Mouse (Mus musculus): ENCODE measurements around the gene Ankdd1a. TPM values are rescaled to one million over a fixed set of nuclear protein-coding genes. Genes with fewer than 3 reads are reported as not detected.

Ankdd1a gene
- polyA plus RNA-seq, 1 experiment: not detected

DNA sequence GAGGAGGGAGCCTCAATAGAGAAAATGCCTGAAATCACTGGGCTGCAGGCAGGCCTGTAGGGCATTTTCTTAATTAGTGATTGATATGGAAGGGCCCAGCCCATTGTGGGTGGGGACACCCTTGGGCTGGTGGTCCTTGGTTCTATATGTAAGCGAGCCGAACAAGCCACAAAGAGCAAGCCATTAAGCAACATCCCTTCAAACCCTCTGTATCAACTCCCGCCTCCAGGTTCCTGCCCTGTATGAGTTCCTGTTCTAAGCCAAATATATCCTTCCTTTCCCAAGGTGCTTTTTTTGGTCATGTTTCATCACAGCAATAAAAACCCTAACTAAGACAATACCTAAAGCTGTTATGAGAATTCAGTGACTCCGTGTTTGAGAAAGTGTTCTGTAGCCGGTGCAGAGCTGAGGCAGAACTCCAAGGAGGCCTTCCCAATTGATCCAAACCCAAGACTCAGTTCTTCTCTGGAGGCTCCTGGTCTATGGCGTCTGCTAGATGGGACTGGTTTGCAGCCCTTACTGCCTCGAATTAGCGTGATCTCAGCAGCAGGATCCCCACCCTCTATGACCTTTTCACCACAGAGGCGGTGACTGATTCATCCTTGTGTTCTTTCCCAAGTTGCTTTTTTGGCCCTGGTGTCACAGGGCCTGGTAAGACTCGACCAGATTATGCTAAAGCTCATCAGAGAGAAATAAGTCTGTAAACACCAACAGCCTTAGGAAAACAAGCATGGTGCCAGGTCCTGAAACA lies 5.6 kb upstream of the Ankdd1a start:
- Histone ChIP-seq H3K4me3 (ENCODE audit: control insufficient read depth, low read depth, low read length) (no peak overlapping the region), H3K36me3 (ENCODE audit: control insufficient read depth, insufficient read depth, low read length) (no peaks in the 10 kb centered on the region), H3K27ac (ENCODE audit: control insufficient read depth, insufficient read depth, low read depth, low read length) (no peak overlapping the region), H3K4me1 (ENCODE audit: control insufficient read depth, insufficient read depth, low read length) (no peaks in the 10 kb centered on the region; the same call in 1 of the 2 replicates), H3K27me3 (ENCODE audit: control insufficient read depth, insufficient read depth, low read length) (no peaks in the 10 kb centered on the region)
- TF ChIP-seq POLR2A (IDR thresholded peaks at IDR 0.05; ENCODE audit: control insufficient read depth, low read depth, low read length): no peak
- TF ChIP-seq CTCF (IDR thresholded peaks at IDR 0.05; ENCODE audit: control insufficient read depth, insufficient read depth, insufficient replicate concordance, low read depth, low read length): no peak

DNA sequence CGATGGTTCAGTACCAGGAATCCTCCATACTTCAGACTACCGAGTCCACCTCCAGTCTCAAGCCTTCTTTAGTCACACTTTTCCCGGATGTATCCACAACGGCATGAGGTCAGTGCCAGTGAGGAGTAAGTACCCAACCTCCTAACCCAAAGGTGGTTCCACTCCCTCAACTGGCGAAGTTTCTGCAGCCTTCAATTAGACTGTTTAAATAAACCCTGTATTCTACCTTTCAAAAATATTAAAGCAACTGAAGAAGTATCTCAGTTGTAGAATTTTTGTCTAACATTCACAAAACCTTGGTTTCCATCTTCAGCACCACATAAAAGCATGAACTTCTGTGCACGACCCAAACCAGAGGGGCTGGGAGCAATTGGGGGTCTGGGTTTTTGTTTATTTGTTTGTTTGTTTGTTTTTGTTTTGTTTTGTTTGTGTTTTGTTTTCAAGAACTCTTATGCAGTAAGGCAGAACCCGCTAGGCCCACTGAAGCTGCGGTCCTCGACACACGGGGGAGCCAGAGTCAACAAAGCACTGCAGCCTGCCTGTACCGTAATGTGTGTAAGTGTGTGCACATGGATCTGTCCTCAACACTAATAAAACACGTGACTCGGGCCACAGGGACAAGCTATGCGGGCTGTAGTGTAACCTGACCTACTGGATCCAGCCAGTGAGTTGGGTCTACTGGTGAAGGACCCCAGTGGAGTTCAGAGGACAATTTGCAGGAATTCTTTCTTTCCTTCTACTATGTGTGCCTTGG lies 3.8 kb upstream of the Ankdd1a start:
- H3K36me3 ChIP-seq (ENCODE audit: control insufficient read depth, insufficient read depth, low read length): no peaks in the 10 kb centered on the region
- H3K27ac ChIP-seq (ENCODE audit: control insufficient read depth, insufficient read depth, low read depth, low read length): no peak overlapping the region
- no peak overlapping the region for H3K4me3 ChIP-seq (ENCODE audit: control insufficient read depth, low read depth, low read length)
- H3K4me1 ChIP-seq (ENCODE audit: control insufficient read depth, insufficient read depth, low read length): no peaks in the 10 kb centered on the region; the same call in none of the 2 replicates
- no peaks in the 10 kb centered on the region for H3K27me3 ChIP-seq (ENCODE audit: control insufficient read depth, insufficient read depth, low read length)
- TF ChIP-seq CTCF (IDR thresholded peaks at IDR 0.05; ENCODE audit: control insufficient read depth, insufficient read depth, insufficient replicate concordance, low read depth, low read length): peak; percentile 84; the same call in 1 of the 2 replicates
- no peak for TF ChIP-seq POLR2A (IDR thresholded peaks at IDR 0.05; ENCODE audit: control insufficient read depth, low read depth, low read length)

DNA sequence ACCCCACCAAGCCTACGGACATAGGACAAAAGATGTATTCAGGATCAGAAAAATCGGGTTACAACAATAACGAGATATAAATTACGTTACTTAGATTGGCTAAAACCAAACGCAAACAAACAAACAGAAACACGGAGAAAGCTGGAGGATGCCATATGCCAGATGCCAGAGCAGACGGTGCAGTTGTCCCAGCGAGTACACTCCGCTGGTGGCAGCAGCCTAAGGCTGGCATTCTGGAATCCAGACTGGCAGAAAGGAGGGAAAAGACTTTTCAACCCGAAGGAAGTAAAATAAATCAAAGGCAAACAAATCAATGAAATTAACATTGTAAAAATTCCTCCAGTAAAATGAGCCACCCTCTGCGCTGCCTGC lies 498 bp upstream of the Ankdd1a start:
- no peaks in the 10 kb centered on the region for H3K36me3 ChIP-seq (ENCODE audit: control insufficient read depth, insufficient read depth, low read length)
- no peak for TF ChIP-seq CTCF (IDR thresholded peaks at IDR 0.05; ENCODE audit: control insufficient read depth, insufficient read depth, insufficient replicate concordance, low read depth, low read length)
- TF ChIP-seq POLR2A (IDR thresholded peaks at IDR 0.05; ENCODE audit: control insufficient read depth, low read depth, low read length): no peak
- no peaks in the 10 kb centered on the region for H3K27me3 ChIP-seq (ENCODE audit: control insufficient read depth, insufficient read depth, low read length)
- H3K4me3 ChIP-seq (ENCODE audit: control insufficient read depth, low read depth, low read length): no peak overlapping the region
- no peak overlapping the region for H3K27ac ChIP-seq (ENCODE audit: control insufficient read depth, insufficient read depth, low read depth, low read length)
- H3K4me1 ChIP-seq (ENCODE audit: control insufficient read depth, insufficient read depth, low read length): no peaks in the 10 kb centered on the region; the same call in none of the 2 replicates

DNA sequence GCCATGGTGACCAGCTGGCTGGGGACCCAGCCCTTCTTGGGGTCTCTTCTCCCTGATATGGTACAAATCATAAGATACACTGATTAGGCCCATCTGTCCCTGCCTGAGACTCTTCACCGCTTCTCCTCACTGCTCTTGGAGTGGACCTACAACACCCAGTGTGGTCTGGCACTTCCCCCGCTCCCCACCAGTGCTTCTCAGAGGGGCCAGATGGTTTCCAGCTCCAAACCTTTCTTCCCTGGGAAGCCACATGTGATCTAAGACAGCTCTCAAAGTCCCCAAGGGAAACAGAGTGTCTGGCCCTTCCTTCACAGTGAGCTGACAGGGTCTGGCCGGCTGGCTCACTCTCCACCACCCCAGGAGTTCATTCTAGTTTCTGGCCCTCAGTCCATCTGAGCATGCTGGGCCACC lies 5.1 kb downstream of the Ankdd1a start:
- H3K4me3 ChIP-seq (ENCODE audit: control insufficient read depth, low read depth, low read length): no peak overlapping the region
- H3K36me3 ChIP-seq (ENCODE audit: control insufficient read depth, insufficient read depth, low read length): no peaks in the 10 kb centered on the region
- no peak overlapping the region for H3K27ac ChIP-seq (ENCODE audit: control insufficient read depth, insufficient read depth, low read depth, low read length)
- H3K27me3 ChIP-seq (ENCODE audit: control insufficient read depth, insufficient read depth, low read length): no peaks in the 10 kb centered on the region
- no peaks in the 10 kb centered on the region for H3K4me1 ChIP-seq (ENCODE audit: control insufficient read depth, insufficient read depth, low read length)
- no peak for TF ChIP-seq POLR2A (IDR thresholded peaks at IDR 0.05; ENCODE audit: control insufficient read depth, low read depth, low read length)
- TF ChIP-seq CTCF (IDR thresholded peaks at IDR 0.05; ENCODE audit: control insufficient read depth, insufficient read depth, insufficient replicate concordance, low read depth, low read length): no peak

DNA sequence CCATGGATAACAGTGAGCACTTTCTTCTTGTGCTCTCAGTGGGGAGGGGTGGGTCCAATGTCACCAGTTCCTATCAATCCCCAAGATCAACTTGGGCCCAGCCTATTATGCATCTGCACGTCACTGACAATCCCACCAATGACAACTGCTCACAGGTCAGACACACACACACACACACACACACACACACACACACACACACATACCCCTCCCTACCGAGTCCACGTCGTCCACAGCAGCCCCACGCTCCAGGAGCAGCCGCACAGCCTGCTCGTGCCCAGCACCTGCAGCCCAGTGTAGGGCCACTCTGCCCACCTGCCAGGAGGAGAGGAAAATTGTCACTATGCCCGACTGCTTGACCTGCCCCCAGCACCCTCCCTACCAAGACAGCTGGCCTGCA lies 5.6 kb downstream of the Ankdd1a start:
- TF ChIP-seq POLR2A (IDR thresholded peaks at IDR 0.05; ENCODE audit: control insufficient read depth, low read depth, low read length) (no peak), CTCF (IDR thresholded peaks at IDR 0.05; ENCODE audit: control insufficient read depth, insufficient read depth, insufficient replicate concordance, low read depth, low read length) (no peak)
- Histone ChIP-seq H3K4me1 (ENCODE audit: control insufficient read depth, insufficient read depth, low read length) (no peaks in the 10 kb centered on the region), H3K27me3 (ENCODE audit: control insufficient read depth, insufficient read depth, low read length) (no peaks in the 10 kb centered on the region), H3K4me3 (ENCODE audit: control insufficient read depth, low read depth, low read length) (no peak overlapping the region), H3K36me3 (ENCODE audit: control insufficient read depth, insufficient read depth, low read length) (no peaks in the 10 kb centered on the region), H3K27ac (ENCODE audit: control insufficient read depth, insufficient read depth, low read depth, low read length) (no peak overlapping the region)

DNA sequence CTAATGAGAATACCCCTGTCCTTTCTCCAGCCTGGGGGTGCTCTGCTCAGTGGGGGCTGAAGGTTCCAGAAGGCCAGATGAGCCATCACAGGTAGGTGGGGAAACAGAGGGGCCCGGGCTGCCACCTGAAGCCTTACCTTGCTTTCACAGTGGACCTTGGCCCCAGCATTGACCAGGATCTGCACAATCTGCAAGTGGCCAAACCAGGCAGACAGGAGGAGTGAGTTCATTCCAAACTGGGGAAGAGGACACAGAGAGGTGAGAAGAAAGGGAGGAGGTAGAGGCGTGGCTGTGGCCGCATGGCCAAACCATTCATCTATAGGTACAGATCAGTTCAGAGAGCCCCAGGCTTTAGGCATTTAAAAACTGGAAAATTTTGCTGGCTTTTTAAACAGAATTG lies 7.5 kb downstream of the Ankdd1a start:
- H3K4me1 ChIP-seq (ENCODE audit: control insufficient read depth, insufficient read depth, low read length): no peaks in the 10 kb centered on the region
- no peak overlapping the region for H3K4me3 ChIP-seq (ENCODE audit: control insufficient read depth, low read depth, low read length)
- H3K27me3 ChIP-seq (ENCODE audit: control insufficient read depth, insufficient read depth, low read length): no peaks in the 10 kb centered on the region
- no peak overlapping the region for H3K27ac ChIP-seq (ENCODE audit: control insufficient read depth, insufficient read depth, low read depth, low read length)
- TF ChIP-seq POLR2A (IDR thresholded peaks at IDR 0.05; ENCODE audit: control insufficient read depth, low read depth, low read length): no peak
- no peaks in the 10 kb centered on the region for H3K36me3 ChIP-seq (ENCODE audit: control insufficient read depth, insufficient read depth, low read length)

DNA sequence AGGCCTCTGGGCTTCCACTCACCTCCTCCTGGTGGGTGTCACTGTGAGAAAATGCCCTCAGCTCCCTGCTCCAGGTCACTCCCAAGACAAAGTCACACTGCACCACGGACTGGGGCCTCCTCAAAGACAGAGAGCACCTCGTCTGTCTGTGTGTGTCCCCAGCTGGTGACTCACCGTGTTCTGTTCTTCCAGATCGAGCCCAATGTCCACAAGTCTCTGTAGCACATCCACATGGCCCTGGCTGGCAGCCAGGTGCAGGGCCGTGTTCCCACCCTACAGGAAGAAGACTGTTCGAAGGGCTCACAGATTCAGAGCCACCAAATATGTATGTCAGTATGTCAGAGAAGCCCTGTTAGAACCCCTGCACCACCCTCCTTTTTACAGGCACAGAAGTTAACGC lies 11.5 kb downstream of the Ankdd1a start:
- H3K4me1 ChIP-seq (ENCODE audit: control insufficient read depth, insufficient read depth, low read length): no peaks in the 10 kb centered on the region
- no peak overlapping the region for H3K4me3 ChIP-seq (ENCODE audit: control insufficient read depth, low read depth, low read length)
- no peaks in the 10 kb centered on the region for H3K36me3 ChIP-seq (ENCODE audit: control insufficient read depth, insufficient read depth, low read length)
- no peak overlapping the region for H3K27ac ChIP-seq (ENCODE audit: control insufficient read depth, insufficient read depth, low read depth, low read length)
- H3K27me3 ChIP-seq (ENCODE audit: control insufficient read depth, insufficient read depth, low read length): no peaks in the 10 kb centered on the region
- TF ChIP-seq POLR2A (IDR thresholded peaks at IDR 0.05; ENCODE audit: control insufficient read depth, low read depth, low read length) (no peak), CTCF (IDR thresholded peaks at IDR 0.05; ENCODE audit: control insufficient read depth, insufficient read depth, insufficient replicate concordance, low read depth, low read length) (no peak)
